Mouse (Mus musculus) hindbrain, embryonic 15.5 days (tissue): Measurements from ENCODE around the gene Rnase9. TPM values are rescaled to one million over a fixed set of nuclear protein-coding genes. Genes with fewer than 3 reads are reported as not detected.

Source experiments
- ATAC-seq: fragments of 200-750 bp; cut with Nextera tagmentation; 2 replicates; pipeline ENCODE4 v1.8.0; 2017; ENCODE audit warnings: low read depth, moderate number of reproducible peaks, moderate TSS enrichment; ENCODE audit not compliant: low FRiP score
- H3K27ac ChIP-seq: fragments of 300-500 bp; sonication (generic); replicated peaks from 2 replicates; pipeline ENCODE4 v1.5.1; 2015; ENCODE audit warnings: mild to moderate bottlenecking, inconsistent platforms
- H3K27me3 ChIP-seq: fragments of 300-500 bp; sonication (generic); 2 replicates; pipeline ENCODE4 v1.6.1; 2015; ENCODE audit warnings: control low read depth, inconsistent platforms
- H3K36me3 ChIP-seq: fragments of 300-500 bp; sonication (generic); 2 replicates; pipeline ENCODE4 v1.6.1; 2015; ENCODE audit warnings: control low read depth, inconsistent platforms
- H3K4me1 ChIP-seq: fragments of 300-500 bp; sonication (generic); replicated peaks from 2 replicates; pipeline ENCODE4 v1.6.1; 2015; ENCODE audit warnings: control low read depth, inconsistent platforms
- H3K4me2 ChIP-seq: fragments of 300-500 bp; sonication (generic); 2 replicates; pipeline ENCODE4 v1.6.1; 2015; ENCODE audit warnings: moderate library complexity, mild to moderate bottlenecking, inconsistent platforms
- H3K4me3 ChIP-seq: fragments of 300-500 bp; sonication (generic); 2 replicates; pipeline ENCODE4 v1.5.1; 2015; ENCODE audit warnings: mild to moderate bottlenecking, inconsistent platforms
- H3K9ac ChIP-seq: fragments of 300-500 bp; sonication (generic); 2 replicates; pipeline ENCODE4 v1.6.1; 2015; ENCODE audit warnings: inconsistent platforms
- H3K9me3 ChIP-seq: fragments of 300-500 bp; sonication (generic); 2 replicates; pipeline ENCODE4 v1.6.1; 2016; ENCODE audit warnings: control low read depth, inconsistent platforms
- WGBS: fragments of 180-500 bp; shearing (Covaris S2); methylation state at CpG from one replicate; pipeline ENCODE4 v1.1.7; 2015; 5-methylcytosine and 5-hydroxymethylcytosine counted together
- polyA plus RNA-seq: library from polyadenylated mRNA; unstranded; fragments of >200 nt; fragmentation: Nextera tagmentation; extraction: Ambion mirVana; gene quantifications from 2 replicates; pipeline ENCODE4 v1.2.1, GENCODE M21; 2015

Rnase9 gene
- polyA plus RNA-seq, 1 experiment from 2014 or later = not detected

- Histone ChIP-seq H3K4me1 (peaks cover 13% of the 10 kb centered on the region), H3K36me3 (no peaks in the 10 kb centered on the region), H3K27me3 (peaks cover 10% of the 10 kb centered on the region), H3K27ac (no peak overlapping the region), H3K4me2 (no peak overlapping the region), H3K4me3 (no peak overlapping the region), H3K9ac (no peak overlapping the region), H3K9me3 (no peaks in the 10 kb centered on the region)
- 86% methylated on average over 1 of the region's 1 CpGs for WGBS
- ATAC-seq = no peak
These were observed 37.5 kb upstream of the Rnase9 start for GRCm38 (mm10) chr14:51079180-51079579.

GRCm38 (mm10) chr14:51074335-51074734, 32.7 kb upstream of the Rnase9 start, which contains the start of gene Olfr750:
Gene Olfr750, minus strand, starts transcription at chr14:51074435.
- Histone ChIP-seq H3K4me3 (no peak within 1 kb of the TSS), H3K9me3 (no peaks in the 10 kb centered on the region), H3K4me1 (no peaks in the 10 kb centered on the region), H3K36me3 (no peaks in the 10 kb centered on the region), H3K27me3 (no peaks in the 10 kb centered on the region), H3K9ac (no peak within 1 kb of the TSS), H3K27ac (no peak within 1 kb of the TSS), H3K4me2 (no peak within 1 kb of the TSS)
- 89% methylated on average over 3 of the region's 3 CpGs for WGBS
- ATAC-seq = no peak

- ATAC-seq = no peak
These were observed 27.9 kb upstream of the Rnase9 start for GRCm38 (mm10) chr14:51069617-51070016.

DNA sequence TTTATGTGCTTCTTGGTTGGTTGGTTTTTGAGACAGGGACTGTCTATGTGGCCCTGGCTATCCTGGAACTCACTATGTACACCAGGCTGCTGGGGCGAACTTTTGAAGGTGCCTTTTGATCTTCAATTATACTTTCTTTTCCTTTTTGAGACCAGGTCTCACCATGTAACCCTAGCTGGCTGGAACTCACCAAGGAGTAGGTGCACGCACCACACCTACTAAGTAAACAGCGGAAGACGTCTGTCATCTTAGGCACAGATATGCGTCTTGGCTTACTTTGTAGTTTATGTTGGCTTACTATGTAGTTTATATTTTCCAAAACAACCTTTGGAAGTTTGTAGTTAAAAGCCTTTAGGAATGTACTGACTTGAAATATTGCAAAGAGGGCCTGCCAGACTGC, 27.3 kb upstream of the Rnase9 start:
- WGBS = 92% methylated on average over 5 of the region's 5 CpGs
- Histone ChIP-seq H3K9ac (no peak overlapping the region), H3K4me2 (no peak overlapping the region), H3K27me3 (no peaks in the 10 kb centered on the region), H3K36me3 (no peaks in the 10 kb centered on the region), H3K9me3 (no peaks in the 10 kb centered on the region), H3K4me1 (peaks cover 9% of the 10 kb centered on the region; the same call in 1 of the 2 replicates), H3K27ac (no peak overlapping the region), H3K4me3 (no peak overlapping the region)
- ATAC-seq = no peak

More at GRCm38 (mm10) chr14:51069617-51070016, 27.9 kb upstream of the Rnase9 start:
- Histone ChIP-seq H3K9ac (no peak overlapping the region), H3K36me3 (no peaks in the 10 kb centered on the region), H3K9me3 (no peaks in the 10 kb centered on the region), H3K4me1 (peaks cover 9% of the 10 kb centered on the region; the same call in 1 of the 2 replicates), H3K27me3 (no peaks in the 10 kb centered on the region), H3K4me3 (no peak overlapping the region), H3K27ac (no peak overlapping the region), H3K4me2 (no peak overlapping the region)
- 98% methylated on average over 2 of the region's 2 CpGs for WGBS

DNA sequence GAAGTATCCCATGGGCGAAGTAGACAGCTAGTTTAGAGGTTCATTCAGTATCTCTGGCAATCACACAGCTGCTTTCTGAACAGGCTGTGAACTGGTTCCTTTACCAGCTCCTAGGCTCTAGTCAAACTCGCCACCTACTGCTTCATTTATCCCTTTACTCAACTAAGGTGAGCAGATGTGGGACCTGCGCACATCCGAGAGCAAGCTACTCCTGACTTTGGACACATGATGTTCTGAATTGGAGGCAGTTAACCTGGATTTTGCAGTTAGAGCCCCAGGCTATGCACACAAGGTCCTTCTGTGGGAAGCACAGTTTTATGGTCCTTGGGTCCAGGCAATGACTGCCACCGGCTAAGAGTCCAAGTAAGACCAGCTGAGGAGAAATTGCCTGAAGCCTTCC, 19.1 kb upstream of the Rnase9 start:
- Histone ChIP-seq H3K27me3 (no peaks in the 10 kb centered on the region), H3K36me3 (no peaks in the 10 kb centered on the region), H3K4me1 (no peaks in the 10 kb centered on the region; the same call in 1 of the 2 replicates), H3K9ac (no peak overlapping the region), H3K4me2 (no peak overlapping the region), H3K9me3 (no peaks in the 10 kb centered on the region), H3K27ac (no peak overlapping the region), H3K4me3 (no peak overlapping the region)
- WGBS = 94% methylated on average over 5 of the region's 5 CpGs
- ATAC-seq = no peak

DNA sequence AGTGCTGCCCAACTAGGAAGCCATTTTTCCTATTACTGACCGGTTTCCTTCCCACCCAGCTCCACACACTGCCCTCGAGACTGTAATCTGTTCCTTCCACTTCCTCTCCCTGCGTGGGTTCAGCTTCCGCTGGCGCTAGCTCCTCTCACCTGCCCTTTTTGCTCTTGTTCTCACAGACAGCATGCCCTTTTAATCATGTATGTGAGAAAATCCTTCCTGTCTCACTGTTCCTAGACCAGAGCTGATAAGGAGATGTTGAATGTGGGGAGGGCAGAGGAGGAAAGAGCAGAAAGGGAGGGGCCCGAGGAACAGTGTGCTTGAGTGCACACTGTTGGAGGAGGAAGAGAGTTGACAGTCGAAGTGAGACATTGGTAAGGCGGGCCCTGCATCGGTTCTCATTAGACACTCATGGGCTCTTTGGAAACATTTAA, 15.7 kb upstream of the Rnase9 start, which contains the start of gene Rnase12:
TSS of gene Rnase12 (minus strand) at position 261 of the 431 bp plus-strand sequence.
- Histone ChIP-seq H3K4me2 (no peak within 1 kb of the TSS), H3K27me3 (no peaks in the 10 kb centered on the region), H3K36me3 (no peaks in the 10 kb centered on the region), H3K4me1 (no peaks in the 10 kb centered on the region; the same call in 1 of the 2 replicates), H3K27ac (no peak within 1 kb of the TSS), H3K9me3 (no peaks in the 10 kb centered on the region), H3K4me3 (no peak within 1 kb of the TSS), H3K9ac (no peak within 1 kb of the TSS)
- WGBS = 75% methylated on average over 9 of the region's 9 CpGs
- no peak for ATAC-seq

DNA sequence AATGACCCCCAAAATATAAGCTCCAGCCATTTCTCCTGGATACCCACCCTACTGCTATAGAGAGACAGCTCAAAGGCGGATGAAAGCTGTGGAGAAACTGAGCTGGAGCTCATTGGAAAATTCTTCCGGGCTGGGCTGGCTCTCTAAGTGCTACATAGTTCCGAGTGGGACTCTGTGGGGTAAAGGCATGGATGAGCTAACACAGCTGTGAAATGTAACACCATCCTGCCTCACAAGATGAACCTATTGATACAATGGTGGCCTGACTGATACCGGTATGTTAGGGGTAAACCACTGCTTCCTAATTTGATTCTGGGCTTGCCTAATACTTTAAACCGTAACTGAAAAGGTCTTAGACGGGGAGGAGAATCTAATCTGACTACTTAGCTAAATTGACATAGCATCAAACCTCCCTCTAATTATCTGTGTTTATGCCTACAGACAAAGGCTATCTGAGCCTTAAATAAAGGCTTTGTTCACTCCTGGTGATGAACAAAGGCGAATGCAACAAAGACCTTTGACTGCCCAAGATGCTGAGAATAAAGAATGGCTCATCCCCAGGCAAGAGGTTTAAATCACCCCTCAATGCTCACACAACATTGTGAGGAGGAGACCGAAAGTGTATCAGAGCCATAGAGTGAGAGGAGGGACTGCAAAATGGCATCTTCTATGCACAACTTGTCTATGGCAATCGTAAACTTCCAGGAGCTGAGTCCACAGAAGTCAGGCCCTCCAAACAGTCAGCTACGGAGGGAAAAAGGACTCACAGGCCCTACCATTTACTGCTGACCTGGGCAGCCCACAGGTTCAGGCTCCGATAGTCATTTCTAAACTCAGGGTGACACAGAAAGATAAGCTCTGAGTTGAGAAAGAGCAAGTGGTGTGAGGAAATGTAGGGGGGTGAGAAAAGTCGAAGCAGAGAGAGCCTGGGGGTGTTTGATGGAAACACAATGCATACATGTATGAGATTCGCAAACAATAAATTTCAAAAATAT, 12.9 kb upstream of the Rnase9 start:
- Histone ChIP-seq H3K4me1 (no peaks in the 10 kb centered on the region), H3K27ac (no peak overlapping the region), H3K4me2 (no peak overlapping the region), H3K4me3 (no peak overlapping the region), H3K27me3 (no peaks in the 10 kb centered on the region), H3K9ac (no peak overlapping the region), H3K36me3 (no peaks in the 10 kb centered on the region), H3K9me3 (no peaks in the 10 kb centered on the region)
- 33% methylated on average over 13 of the region's 13 CpGs for WGBS
- no peak for ATAC-seq

- no peak overlapping the region for H3K4me3 ChIP-seq
- H3K9me3 ChIP-seq = no peaks in the 10 kb centered on the region
- no peak overlapping the region for H3K27ac ChIP-seq
- no peak overlapping the region for H3K4me2 ChIP-seq
- H3K9ac ChIP-seq = no peak overlapping the region
- 73% methylated on average over 5 of the region's 5 CpGs for WGBS
- no peaks in the 10 kb centered on the region for H3K36me3 ChIP-seq
- no peak for ATAC-seq
- no peaks in the 10 kb centered on the region for H3K27me3 ChIP-seq
- H3K4me1 ChIP-seq = no peaks in the 10 kb centered on the region
These were observed 11.5 kb upstream of the Rnase9 start for GRCm38 (mm10) chr14:51053176-51053575.

- Histone ChIP-seq H3K4me3 (no peak overlapping the region), H3K27ac (no peak overlapping the region), H3K36me3 (no peaks in the 10 kb centered on the region), H3K9me3 (no peaks in the 10 kb centered on the region), H3K4me1 (no peaks in the 10 kb centered on the region), H3K4me2 (no peak overlapping the region), H3K9ac (no peak overlapping the region), H3K27me3 (no peaks in the 10 kb centered on the region)
- no peak for ATAC-seq
- 74% methylated on average over 5 of the region's 5 CpGs for WGBS
These were observed 10.3 kb upstream of the Rnase9 start for GRCm38 (mm10) chr14:51051941-51052340.

DNA sequence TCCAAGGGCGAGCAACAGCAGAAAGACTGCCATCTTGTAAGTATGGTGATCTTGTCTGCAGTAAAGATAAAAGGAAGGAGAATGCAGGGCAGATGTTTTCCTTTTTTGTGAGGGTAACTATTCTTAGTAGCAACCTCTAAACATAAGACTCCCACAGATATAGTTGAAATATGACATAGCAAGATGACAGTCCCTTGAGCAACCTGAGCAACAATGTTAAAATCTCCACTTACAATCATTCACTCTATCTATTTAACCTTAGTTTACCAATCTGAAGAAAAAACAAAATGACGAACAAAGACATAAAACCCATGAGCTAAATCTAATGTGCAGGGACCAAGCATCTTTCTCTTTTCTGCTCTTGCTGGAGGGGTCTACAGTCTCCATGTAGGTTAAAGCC, 8.4 kb upstream of the Rnase9 start, which contains the start of gene Rnase11:
TSS of gene Rnase11 (minus strand) at position 101 of the 400 bp plus-strand sequence.
- Histone ChIP-seq H3K4me3 (no peak within 1 kb of the TSS), H3K27ac (no peak within 1 kb of the TSS), H3K9ac (no peak within 1 kb of the TSS), H3K9me3 (no peaks in the 10 kb centered on the region), H3K4me1 (no peaks in the 10 kb centered on the region), H3K36me3 (no peaks in the 10 kb centered on the region), H3K4me2 (no peak within 1 kb of the TSS), H3K27me3 (no peaks in the 10 kb centered on the region)
- WGBS = 88% methylated on average over 2 of the region's 2 CpGs
- no peak for ATAC-seq

DNA sequence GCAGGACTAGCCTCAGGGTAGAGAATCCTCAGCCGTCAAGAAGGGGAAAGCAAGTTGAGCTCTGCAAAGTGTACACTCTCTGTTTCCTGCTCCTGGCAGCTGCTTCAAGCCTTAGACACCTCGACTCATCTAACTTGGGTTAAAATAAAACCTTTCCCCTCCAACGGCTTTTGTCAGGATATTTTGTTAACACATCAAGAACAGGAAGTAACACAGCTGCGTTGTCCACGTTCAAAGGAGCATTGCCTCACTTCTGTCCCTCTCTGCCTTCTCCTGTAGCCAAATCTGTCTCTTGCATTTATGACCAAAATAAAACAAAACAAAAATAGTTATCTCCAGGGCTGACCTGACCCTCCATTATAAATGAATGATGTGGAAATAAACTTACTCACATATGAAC, 6.2 kb upstream of the Rnase9 start:
- no peak overlapping the region for H3K4me3 ChIP-seq
- H3K9me3 ChIP-seq = no peaks in the 10 kb centered on the region
- no peaks in the 10 kb centered on the region for H3K36me3 ChIP-seq
- H3K9ac ChIP-seq = no peak overlapping the region
- no peaks in the 10 kb centered on the region for H3K27me3 ChIP-seq
- H3K4me1 ChIP-seq = no peaks in the 10 kb centered on the region
- ATAC-seq = no peak
- no peak overlapping the region for H3K27ac ChIP-seq
- WGBS = 78% methylated on average over 5 of the region's 5 CpGs
- H3K4me2 ChIP-seq = no peak overlapping the region

DNA sequence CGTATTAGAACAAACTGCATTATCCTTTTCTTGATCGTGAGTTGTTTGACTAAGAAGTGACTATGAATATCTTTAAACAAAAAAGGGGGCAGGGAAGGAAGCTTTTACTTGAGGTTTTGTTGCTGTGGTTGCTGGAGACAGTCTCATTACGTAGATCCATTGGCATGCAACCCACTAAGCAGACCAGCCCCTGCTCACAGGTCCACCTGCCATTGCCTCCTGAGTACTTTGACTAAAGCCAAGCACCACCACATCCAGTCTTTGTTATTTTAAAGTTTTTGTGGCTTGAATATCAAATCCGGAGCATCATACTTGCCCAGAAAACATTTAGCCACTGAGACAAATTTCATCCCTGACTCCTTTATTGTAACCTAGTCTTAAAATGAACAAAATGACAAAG, 5.5 kb downstream of the Rnase9 start:
- no peaks in the 10 kb centered on the region for H3K27me3 ChIP-seq
- no peaks in the 10 kb centered on the region for H3K36me3 ChIP-seq
- no peak overlapping the region for H3K4me3 ChIP-seq
- H3K4me1 ChIP-seq = no peaks in the 10 kb centered on the region
- H3K27ac ChIP-seq = no peak overlapping the region
- no peak overlapping the region for H3K4me2 ChIP-seq
- 89% methylated on average over 4 of the region's 4 CpGs for WGBS
- H3K9ac ChIP-seq = no peak overlapping the region
- H3K9me3 ChIP-seq = no peaks in the 10 kb centered on the region
- no peak for ATAC-seq
